Mouse (Mus musculus) testis, adult 2 months (tissue): ENCODE data around the gene Slc1a3. TPM values are rescaled to one million over a fixed set of nuclear protein-coding genes. Genes with fewer than 3 reads are reported as not detected.

Experiments
- H3K27ac ChIP-seq: fragments of 200-500 bp; 2 replicates; pipeline ENCODE4 v1.5.1; 2012; ENCODE audit warnings: low read depth, low read length; ENCODE audit not compliant: control insufficient read depth, insufficient read depth
- H3K27me3 ChIP-seq: fragments of 200-500 bp; 2 replicates; pipeline ENCODE4 v1.6.1; 2012; ENCODE audit warnings: mild to moderate bottlenecking, low read length, moderate library complexity; ENCODE audit not compliant: control insufficient read depth, insufficient read depth
- H3K36me3 ChIP-seq: fragments of 200-500 bp; 2 replicates; pipeline ENCODE4 v1.6.1; 2012; ENCODE audit warnings: mild to moderate bottlenecking, low read length; ENCODE audit not compliant: control insufficient read depth, insufficient read depth
- H3K4me1 ChIP-seq: fragments of 200-500 bp; 2 replicates; pipeline ENCODE4 v1.6.1; 2012; ENCODE audit warnings: low read length; ENCODE audit not compliant: control insufficient read depth, insufficient read depth
- H3K4me3 ChIP-seq: fragments of 200-500 bp; 2 replicates; pipeline ENCODE4 v1.5.1; 2012; ENCODE audit warnings: low read depth, mild to moderate bottlenecking, low read length, moderate library complexity, mixed read lengths; ENCODE audit not compliant: control insufficient read depth
- CTCF ChIP-seq: fragments of 200-500 bp; IDR thresholded peaks from 2 replicates; pipeline ENCODE4 v1.5.1; 2012; ENCODE audit warnings: low read depth, mild to moderate bottlenecking, inconsistent platforms, low read length, moderate library complexity; ENCODE audit not compliant: control insufficient read depth, insufficient read depth, insufficient replicate concordance
- POLR2A ChIP-seq: fragments of 200-500 bp; IDR thresholded peaks from 2 replicates; pipeline ENCODE4 v1.6.1; 2012; ENCODE audit warnings: low read depth, mild to moderate bottlenecking, inconsistent platforms, low read length, moderate library complexity; ENCODE audit not compliant: control insufficient read depth
- polyA plus RNA-seq: library from polyadenylated mRNA; depleted of rRNA; stranded (reverse); fragments of >200 nt; gene quantifications from 2 replicates; pipeline ENCODE4 v1.2.3, GENCODE M21; 2012

Slc1a3 gene
- polyA plus RNA-seq, 1 experiment = 2.0 TPM

GRCm38 (mm10) chr15:8627097-8627537 lies 83.4 kb downstream of the Slc1a3 start:
- no peak overlapping the region for H3K27ac ChIP-seq
- H3K4me3 ChIP-seq = peak overlapping the region; percentile 42
- H3K36me3 ChIP-seq = no peaks in the 10 kb centered on the region
- peaks cover 3% of the 10 kb centered on the region; the same call in 1 of the 2 replicates for H3K27me3 ChIP-seq
- peak; percentile 50 for TF ChIP-seq CTCF
- TF ChIP-seq POLR2A = no peak
- peaks cover 13% of the 10 kb centered on the region for H3K4me1 ChIP-seq

- Histone ChIP-seq H3K27ac (no peak overlapping the region), H3K4me1 (peaks cover 13% of the 10 kb centered on the region), H3K4me3 (no peak overlapping the region), H3K27me3 (peaks cover 3% of the 10 kb centered on the region; the same call in 1 of the 2 replicates), H3K36me3 (no peaks in the 10 kb centered on the region)
- TF ChIP-seq POLR2A (no peak), CTCF (peak; percentile 63; the same call in 1 of the 2 replicates)
Observed at GRCm38 (mm10) chr15:8625370-8625769, 85.2 kb downstream of the Slc1a3 start.

- Histone ChIP-seq H3K4me3 (no peak overlapping the region), H3K27ac (no peak overlapping the region), H3K4me1 (peaks cover 10% of the 10 kb centered on the region), H3K27me3 (no peaks in the 10 kb centered on the region), H3K36me3 (no peaks in the 10 kb centered on the region)
- TF ChIP-seq POLR2A (no peak), CTCF (peak; percentile 6; the same call in 1 of the 2 replicates)
Observed at GRCm38 (mm10) chr15:8623879-8624278, 86.7 kb downstream of the Slc1a3 start.

- Histone ChIP-seq H3K27ac (no peak overlapping the region), H3K4me1 (peaks cover 4% of the 10 kb centered on the region), H3K4me3 (no peak overlapping the region), H3K27me3 (no peaks in the 10 kb centered on the region), H3K36me3 (no peaks in the 10 kb centered on the region)
- no peak for TF ChIP-seq POLR2A
- no peak for TF ChIP-seq CTCF
Observed at GRCm38 (mm10) chr15:8619479-8620026, 91.0 kb downstream of the Slc1a3 start.

GRCm38 (mm10) chr15:8616290-8616689 lies 94.3 kb downstream of the Slc1a3 start:
- TF ChIP-seq POLR2A (no peak), CTCF (no peak)
- no peaks in the 10 kb centered on the region for H3K36me3 ChIP-seq
- H3K4me3 ChIP-seq = no peak overlapping the region
- H3K27ac ChIP-seq = no peak overlapping the region
- H3K27me3 ChIP-seq = no peaks in the 10 kb centered on the region
- peaks cover 4% of the 10 kb centered on the region for H3K4me1 ChIP-seq

GRCm38 (mm10) chr15:8615511-8616224 lies 94.9 kb downstream of the Slc1a3 start:
- H3K27me3 ChIP-seq = no peaks in the 10 kb centered on the region
- no peak overlapping the region for H3K4me3 ChIP-seq
- H3K27ac ChIP-seq = no peak overlapping the region
- peaks cover 4% of the 10 kb centered on the region for H3K4me1 ChIP-seq
- no peak for TF ChIP-seq CTCF
- no peak for TF ChIP-seq POLR2A
- H3K36me3 ChIP-seq = no peaks in the 10 kb centered on the region

- TF ChIP-seq CTCF = no peak
- TF ChIP-seq POLR2A = no peak
- Histone ChIP-seq H3K36me3 (no peaks in the 10 kb centered on the region), H3K4me1 (peaks cover 4% of the 10 kb centered on the region), H3K4me3 (no peak overlapping the region), H3K27me3 (no peaks in the 10 kb centered on the region), H3K27ac (no peak overlapping the region)
Observed at GRCm38 (mm10) chr15:8614701-8615100, 95.9 kb downstream of the Slc1a3 start.
